Mouse (Mus musculus) embryonic facial prominence, embryonic 10.5 days (tissue): ENCODE results near the gene Sh3pxd2a. TPM values are rescaled to one million over a fixed set of nuclear protein-coding genes. Genes with fewer than 3 reads are reported as not detected.

Source experiments
- DNase-seq: peaks from one replicate; pipeline ENCODE4 v3.0.0-alpha.2; 2017; ENCODE audit warnings: low spot score
- H3K27ac ChIP-seq: fragments of 300-500 bp; sonication (generic); replicated peaks from 2 replicates; pipeline ENCODE4 v1.5.1; 2016; ENCODE audit warnings: mild to moderate bottlenecking
- H3K27me3 ChIP-seq: fragments of 300-500 bp; sonication (generic); replicated peaks from 2 replicates; pipeline ENCODE4 v1.6.1; 2016; ENCODE audit warnings: low read depth, mild to moderate bottlenecking; ENCODE audit not compliant: poor library complexity, severe bottlenecking
- H3K36me3 ChIP-seq: fragments of 300-500 bp; sonication (generic); replicated peaks from 2 replicates; pipeline ENCODE4 v1.6.1; 2016; ENCODE audit warnings: mild to moderate bottlenecking, moderate library complexity
- H3K4me1 ChIP-seq: fragments of 300-500 bp; sonication (generic); 2 replicates; pipeline ENCODE4 v1.6.1; 2016
- H3K4me3 ChIP-seq: fragments of 300-500 bp; sonication (generic); 2 replicates; pipeline ENCODE4 v1.5.1; 2016; ENCODE audit warnings: mild to moderate bottlenecking, moderate library complexity
- H3K9me3 ChIP-seq: fragments of 300-500 bp; sonication (generic); 2 replicates; pipeline ENCODE4 v1.6.1; 2016; ENCODE audit warnings: mild to moderate bottlenecking
- WGBS: fragments of 180-500 bp; shearing (Covaris S2); methylation state at CpG from one replicate; pipeline ENCODE4 v1.1.7; 2016; 5-methylcytosine and 5-hydroxymethylcytosine counted together
- polyA plus RNA-seq: library from polyadenylated mRNA; unstranded; fragments of >200 nt; fragmentation: Nextera tagmentation; extraction: Ambion mirVana; gene quantifications from 2 replicates; pipeline ENCODE4 v1.2.1, GENCODE M21; 2016

Sh3pxd2a gene
- polyA plus RNA-seq, 1 experiment from 2014 or later = 2.9 TPM

- Histone ChIP-seq H3K4me3 (no peak overlapping the region), H3K36me3 (no peaks in the 10 kb centered on the region), H3K27me3 (no peaks in the 10 kb centered on the region), H3K27ac (no peak overlapping the region), H3K4me1 (peaks cover 9% of the 10 kb centered on the region; the same call in 1 of the 2 replicates), H3K9me3 (peaks cover 10% of the 10 kb centered on the region)
- 51% methylated on average over 9 of the region's 9 CpGs for WGBS
- DNase-seq = no peak
Observed at GRCm38 (mm10) chr19:47485997-47486566, 21.9 kb upstream of the Sh3pxd2a start.

GRCm38 (mm10) chr19:47484110-47484509, 19.9 kb upstream of the Sh3pxd2a start:
- WGBS = 86% methylated on average over 3 of the region's 3 CpGs
- Histone ChIP-seq H3K9me3 (peaks cover 5% of the 10 kb centered on the region), H3K4me1 (peaks cover 9% of the 10 kb centered on the region; the same call in 1 of the 2 replicates), H3K4me3 (no peak overlapping the region), H3K27ac (no peak overlapping the region), H3K27me3 (no peaks in the 10 kb centered on the region), H3K36me3 (no peaks in the 10 kb centered on the region)
- no peak for DNase-seq

- no peak for DNase-seq
- peaks cover 9% of the 10 kb centered on the region; the same call in 1 of the 2 replicates for H3K4me1 ChIP-seq
- peaks cover 5% of the 10 kb centered on the region; the same call in 1 of the 2 replicates for H3K9me3 ChIP-seq
- 71% methylated on average over 3 of the region's 3 CpGs for WGBS
- no peaks in the 10 kb centered on the region for H3K36me3 ChIP-seq
- H3K27me3 ChIP-seq = no peaks in the 10 kb centered on the region
- H3K27ac ChIP-seq = no peak overlapping the region
- H3K4me3 ChIP-seq = no peak overlapping the region
Observed at GRCm38 (mm10) chr19:47483346-47483745, 19.1 kb upstream of the Sh3pxd2a start.

GRCm38 (mm10) chr19:47473453-47473852, 9.3 kb upstream of the Sh3pxd2a start:
- H3K4me3 ChIP-seq = no peak overlapping the region

GRCm38 (mm10) chr19:47472881-47473400, 8.7 kb upstream of the Sh3pxd2a start:
- no peak overlapping the region for H3K4me3 ChIP-seq
- H3K36me3 ChIP-seq = no peaks in the 10 kb centered on the region
- no peaks in the 10 kb centered on the region for H3K27me3 ChIP-seq
- no peak for DNase-seq
- H3K4me1 ChIP-seq = peaks cover 7% of the 10 kb centered on the region
- H3K9me3 ChIP-seq = no peaks in the 10 kb centered on the region
- H3K27ac ChIP-seq = no peak overlapping the region
- WGBS = 76% methylated on average over 15 of the region's 15 CpGs

More at GRCm38 (mm10) chr19:47473453-47473852, 9.3 kb upstream of the Sh3pxd2a start:
- peaks cover 7% of the 10 kb centered on the region for H3K4me1 ChIP-seq
- WGBS = 88% methylated on average over 3 of the region's 3 CpGs
- no peaks in the 10 kb centered on the region for H3K27me3 ChIP-seq
- H3K36me3 ChIP-seq = no peaks in the 10 kb centered on the region
- H3K9me3 ChIP-seq = no peaks in the 10 kb centered on the region
- H3K27ac ChIP-seq = no peak overlapping the region
- no peak for DNase-seq

- H3K9me3 ChIP-seq = no peaks in the 10 kb centered on the region
- no peaks in the 10 kb centered on the region; the same call in 1 of the 2 replicates for H3K27me3 ChIP-seq
- no peak overlapping the region for H3K27ac ChIP-seq
- H3K4me3 ChIP-seq = no peak overlapping the region
- 76% methylated on average over 4 of the region's 4 CpGs for WGBS
- peaks cover 7% of the 10 kb centered on the region for H3K4me1 ChIP-seq
- no peak for DNase-seq
- H3K36me3 ChIP-seq = no peaks in the 10 kb centered on the region
Observed at GRCm38 (mm10) chr19:47471808-47472207, 7.6 kb upstream of the Sh3pxd2a start.

GRCm38 (mm10) chr19:47468750-47469149, 4.5 kb upstream of the Sh3pxd2a start:
- H3K36me3 ChIP-seq = no peaks in the 10 kb centered on the region
- H3K27ac ChIP-seq = no peak overlapping the region
- no peak overlapping the region for H3K4me3 ChIP-seq
- DNase-seq = no peak
- H3K4me1 ChIP-seq = peaks cover 22% of the 10 kb centered on the region
- H3K27me3 ChIP-seq = peaks cover 7% of the 10 kb centered on the region
- no peaks in the 10 kb centered on the region for H3K9me3 ChIP-seq
- 86% methylated on average over 3 of the region's 3 CpGs for WGBS

- Histone ChIP-seq H3K4me3 (no peak overlapping the region), H3K4me1 (peaks cover 36% of the 10 kb centered on the region), H3K36me3 (peaks cover 2% of the 10 kb centered on the region), H3K9me3 (peaks cover 3% of the 10 kb centered on the region; the same call in 1 of the 2 replicates), H3K27me3 (peaks cover 13% of the 10 kb centered on the region), H3K27ac (no peak overlapping the region)
- DNase-seq = no peak
- WGBS = 72% methylated on average over 8 of the region's 8 CpGs
Observed at GRCm38 (mm10) chr19:47466775-47467174, 2.6 kb upstream of the Sh3pxd2a start.

- DNase-seq = no peak
- H3K27me3 ChIP-seq = peaks cover 14% of the 10 kb centered on the region
- peaks cover 4% of the 10 kb centered on the region; the same call in 1 of the 2 replicates for H3K9me3 ChIP-seq
- 68% methylated on average over 9 of the region's 9 CpGs for WGBS
- H3K36me3 ChIP-seq = peaks cover 5% of the 10 kb centered on the region
- no peak overlapping the region for H3K4me3 ChIP-seq
- H3K27ac ChIP-seq = no peak overlapping the region
- peaks cover 42% of the 10 kb centered on the region for H3K4me1 ChIP-seq
Observed at GRCm38 (mm10) chr19:47465467-47465866, 1.3 kb upstream of the Sh3pxd2a start.

- Histone ChIP-seq H3K36me3 (peaks cover 5% of the 10 kb centered on the region), H3K27ac (peak overlapping the region; percentile 95), H3K27me3 (peaks cover 14% of the 10 kb centered on the region), H3K9me3 (peaks cover 4% of the 10 kb centered on the region; the same call in 1 of the 2 replicates), H3K4me1 (peaks cover 59% of the 10 kb centered on the region), H3K4me3 (peak overlapping the region; percentile 90)
- WGBS = under 1% methylated on average over 46 of the region's 46 CpGs
- peak; percentile 86 for DNase-seq
Observed at GRCm38 (mm10) chr19:47463636-47464303, 431 bp downstream of the Sh3pxd2a start.

GRCm38 (mm10) chr19:47463206-47463605, 995 bp downstream of the Sh3pxd2a start:
- peak; percentile 66 for DNase-seq
- Histone ChIP-seq H3K27me3 (peaks cover 14% of the 10 kb centered on the region), H3K27ac (peak overlapping the region; percentile 95), H3K4me3 (peak overlapping the region; percentile 90), H3K4me1 (peaks cover 65% of the 10 kb centered on the region), H3K9me3 (peaks cover 4% of the 10 kb centered on the region; the same call in 1 of the 2 replicates), H3K36me3 (peaks cover 5% of the 10 kb centered on the region)
- WGBS = under 1% methylated on average over 13 of the region's 13 CpGs

- WGBS = 23% methylated on average over 6 of the region's 6 CpGs
- Histone ChIP-seq H3K9me3 (peaks cover 4% of the 10 kb centered on the region; the same call in 1 of the 2 replicates), H3K4me3 (peak overlapping the region; percentile 90), H3K4me1 (peaks cover 70% of the 10 kb centered on the region), H3K27me3 (peaks cover 14% of the 10 kb centered on the region), H3K27ac (0 out of 2 replicates have a peak overlapping the region, but pooled peaks have one; percentile 24), H3K36me3 (peaks cover 5% of the 10 kb centered on the region)
- DNase-seq = no peak
Observed at GRCm38 (mm10) chr19:47462725-47463124, 1.5 kb downstream of the Sh3pxd2a start.
